Mouse (Mus musculus): Measurements from ENCODE around the gene Nfil3. TPM values are rescaled to one million over a fixed set of nuclear protein-coding genes. Genes with fewer than 3 reads are reported as not detected.

The Nfil3 gene
- polyA plus RNA-seq, 1 experiment = 16.8 TPM

DNA sequence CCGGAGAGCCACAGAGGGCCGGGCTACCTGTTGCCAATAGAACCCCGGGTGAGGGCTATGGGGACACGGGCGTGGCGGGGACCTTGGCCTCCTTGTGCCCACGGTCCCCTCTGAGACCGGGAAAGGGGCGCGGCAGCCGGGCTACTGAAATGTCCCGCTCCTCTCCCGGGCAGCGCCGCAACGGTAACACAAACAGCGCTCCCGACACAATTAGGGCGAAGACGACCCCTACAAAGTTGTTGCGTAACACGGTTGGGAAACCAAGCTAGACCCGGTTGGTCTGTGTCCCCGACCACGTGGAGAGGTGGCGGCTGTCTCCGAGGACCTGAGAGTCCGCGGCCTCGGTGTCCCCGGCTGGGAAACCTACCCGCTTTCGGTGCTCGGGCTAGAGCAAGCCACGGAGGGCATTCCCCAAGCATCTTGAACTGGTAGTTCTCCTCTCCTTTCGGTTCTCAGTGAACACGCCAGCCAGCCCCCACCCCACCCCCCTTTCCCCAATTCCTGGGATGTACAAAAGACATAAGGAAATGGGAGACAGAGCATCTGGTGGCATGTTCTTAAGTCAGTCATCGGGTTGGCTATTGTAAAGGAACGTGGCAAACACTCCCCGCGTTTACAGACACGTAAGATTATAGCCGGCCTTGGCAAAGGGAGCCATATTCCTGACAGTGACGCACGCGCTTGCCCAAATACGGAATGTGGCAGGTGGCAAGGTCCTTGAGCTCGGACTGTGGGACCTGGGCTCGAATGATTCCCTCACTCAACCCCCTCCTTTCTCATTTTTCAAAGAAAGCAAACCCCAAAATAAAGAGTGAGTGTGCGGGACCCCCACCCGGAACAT lies 788 bp upstream of the Nfil3 start:
- TF ChIP-seq POLR2A (IDR thresholded peaks at IDR 0.05; ENCODE audit: borderline replicate concordance, extremely low read depth, insufficient read depth, insufficient read length, poor library complexity, severe bottlenecking) (no peak), CTCF (IDR thresholded peaks at IDR 0.05; ENCODE audit: borderline replicate concordance, extremely low read depth, insufficient read depth, insufficient read length) (no peak)

DNA sequence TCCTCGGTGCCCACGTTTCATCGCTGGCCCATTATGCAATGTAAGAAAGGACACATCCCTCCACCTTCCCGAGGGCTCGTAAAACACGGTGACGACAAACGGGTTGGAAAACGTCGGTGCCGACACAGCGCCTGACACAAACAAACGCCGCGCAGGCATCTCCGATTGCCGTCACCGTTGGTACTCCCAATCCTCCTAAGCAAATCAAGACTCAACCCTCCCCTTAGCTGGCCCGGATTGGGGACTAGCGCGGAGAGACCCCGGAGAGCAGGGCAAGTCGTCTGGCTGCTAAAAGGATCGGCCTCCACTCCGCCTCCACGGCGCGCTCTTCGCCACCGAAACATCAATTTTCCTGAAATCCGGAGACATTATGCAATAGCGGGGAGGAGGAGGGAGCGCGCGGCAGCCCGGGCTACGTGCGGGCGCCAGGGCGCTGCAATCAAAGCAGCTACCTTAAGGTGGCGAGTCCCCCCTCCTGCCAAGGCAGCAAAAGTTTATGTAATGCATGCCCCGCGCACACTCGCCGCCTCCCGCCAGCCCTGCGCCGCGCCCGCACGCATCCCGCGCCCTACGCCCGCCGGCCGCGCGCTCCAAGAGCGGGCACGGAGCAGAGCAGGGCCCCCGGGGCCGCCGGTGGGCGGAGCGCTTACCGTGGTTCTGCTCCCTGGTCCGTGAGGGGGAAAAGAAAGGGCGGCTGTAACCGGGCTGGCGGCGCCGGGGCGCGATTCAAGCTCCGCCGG lies 492 bp downstream of the Nfil3 start:
- 0 out of 2 replicates have a peak, but pooled peaks have one; percentile 12 for TF ChIP-seq POLR2A (IDR thresholded peaks at IDR 0.05; ENCODE audit: borderline replicate concordance, extremely low read depth, insufficient read depth, insufficient read length, poor library complexity, severe bottlenecking)
- no peak; the same call in 1 of the 2 replicates for TF ChIP-seq CTCF (IDR thresholded peaks at IDR 0.05; ENCODE audit: borderline replicate concordance, extremely low read depth, insufficient read depth, insufficient read length)
- DNase-seq (ENCODE audit: low read depth) = peak; percentile 92

More for the DNA sequence above, 788 bp upstream of the Nfil3 start:
- peak; percentile 79 for DNase-seq (ENCODE audit: low read depth)

DNA sequence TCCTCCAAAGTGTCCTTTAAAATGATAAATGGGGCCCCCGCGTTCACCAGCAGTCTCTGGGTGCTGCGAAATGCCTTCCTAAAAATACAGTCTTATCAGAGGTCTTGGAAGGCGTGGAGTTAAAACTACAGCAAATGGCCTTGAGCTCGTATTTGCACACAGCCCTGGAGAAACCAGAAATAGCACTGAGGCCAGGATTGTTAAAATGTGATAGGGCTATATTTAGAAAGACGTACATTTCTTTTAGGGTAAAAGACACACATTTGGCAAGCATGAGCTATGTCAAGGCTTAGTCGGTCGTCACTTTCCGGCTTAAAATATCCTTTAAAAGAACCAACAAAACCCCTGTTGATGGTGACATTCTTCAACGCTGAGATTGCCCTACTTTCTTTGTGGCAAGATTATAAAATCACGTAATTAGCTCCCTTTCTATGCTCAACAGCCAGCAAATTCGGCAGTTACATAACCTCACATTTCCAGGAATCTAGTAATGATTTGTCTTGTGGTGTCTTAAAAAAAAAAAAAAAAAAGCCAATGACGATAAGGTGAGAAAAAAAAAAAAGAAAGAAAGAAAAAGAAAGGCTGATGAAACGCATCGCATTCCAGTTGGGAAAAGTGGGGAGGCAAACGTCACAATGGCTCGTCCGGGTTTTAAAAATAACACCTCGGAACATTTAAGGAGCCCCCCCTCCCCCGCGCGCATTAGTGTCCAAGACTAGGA lies 1.4 kb downstream of the Nfil3 start:
- TF ChIP-seq POLR2A (IDR thresholded peaks at IDR 0.05; ENCODE audit: borderline replicate concordance, extremely low read depth, insufficient read depth, insufficient read length, poor library complexity, severe bottlenecking) (no peak), CTCF (IDR thresholded peaks at IDR 0.05; ENCODE audit: borderline replicate concordance, extremely low read depth, insufficient read depth, insufficient read length) (no peak)
- DNase-seq (ENCODE audit: low read depth) = peak; percentile 54

DNA sequence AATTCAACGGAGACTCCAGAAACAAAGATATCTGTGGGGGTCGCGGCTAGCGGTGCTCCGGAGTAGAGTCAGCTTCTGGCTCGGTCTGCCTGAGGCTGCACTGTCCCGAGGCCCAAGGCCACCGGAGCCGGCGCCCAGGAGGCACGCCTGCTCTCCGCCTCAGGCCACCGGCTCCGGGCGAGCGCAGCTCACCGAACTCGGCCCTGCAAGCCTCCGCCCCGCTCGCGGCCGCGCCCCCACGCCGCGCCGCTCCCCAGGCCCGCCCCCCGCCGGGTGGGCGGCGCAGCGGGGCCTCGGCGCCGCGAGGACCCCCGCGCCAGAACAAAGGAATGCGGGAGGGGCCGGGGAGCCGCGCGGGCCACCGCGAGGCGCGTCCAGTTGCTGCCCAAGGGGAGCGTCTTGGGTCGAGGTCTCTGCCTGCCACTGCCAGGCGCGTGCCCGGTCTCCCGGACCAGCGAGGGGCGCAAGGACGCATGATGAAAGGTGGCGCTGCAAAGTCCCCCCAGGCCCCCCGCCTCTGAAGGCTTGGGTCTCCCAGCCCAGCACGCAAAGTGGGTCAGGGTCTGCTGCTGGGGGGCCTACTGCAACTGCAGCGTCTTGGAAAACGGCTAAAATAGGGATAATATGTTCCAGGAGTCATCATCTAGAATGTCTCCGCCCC lies 2.4 kb downstream of the Nfil3 start:
- TF ChIP-seq POLR2A (IDR thresholded peaks at IDR 0.05; ENCODE audit: borderline replicate concordance, extremely low read depth, insufficient read depth, insufficient read length, poor library complexity, severe bottlenecking) = peak; percentile 28; the same call in 1 of the 2 replicates
- TF ChIP-seq CTCF (IDR thresholded peaks at IDR 0.05; ENCODE audit: borderline replicate concordance, extremely low read depth, insufficient read depth, insufficient read length) = no peak
- peak; percentile 60 for DNase-seq (ENCODE audit: low read depth)

DNA sequence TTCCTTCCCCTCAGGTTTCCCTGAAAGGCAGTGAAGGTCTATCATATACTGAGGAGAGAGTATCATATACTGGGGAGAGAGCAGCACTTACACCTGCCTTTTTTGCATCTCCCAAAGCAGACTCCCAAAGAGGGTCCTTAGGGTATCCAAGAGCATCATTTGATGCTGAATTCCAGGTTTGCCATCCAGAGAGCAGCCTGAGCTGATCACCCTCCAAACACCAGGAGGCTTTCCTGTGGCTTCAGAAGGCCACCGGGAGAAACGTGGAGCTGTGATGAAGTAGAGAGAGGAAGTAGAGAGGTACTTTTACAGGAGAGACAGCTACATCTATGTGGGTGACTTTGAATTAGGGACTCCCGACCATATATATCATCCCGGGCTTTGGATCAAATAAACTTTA lies 3.1 kb downstream of the Nfil3 start:
- TF ChIP-seq CTCF (IDR thresholded peaks at IDR 0.05; ENCODE audit: borderline replicate concordance, extremely low read depth, insufficient read depth, insufficient read length) = no peak
- TF ChIP-seq POLR2A (IDR thresholded peaks at IDR 0.05; ENCODE audit: borderline replicate concordance, extremely low read depth, insufficient read depth, insufficient read length, poor library complexity, severe bottlenecking) = no peak
- DNase-seq (ENCODE audit: low read depth) = peak; percentile 9

DNA sequence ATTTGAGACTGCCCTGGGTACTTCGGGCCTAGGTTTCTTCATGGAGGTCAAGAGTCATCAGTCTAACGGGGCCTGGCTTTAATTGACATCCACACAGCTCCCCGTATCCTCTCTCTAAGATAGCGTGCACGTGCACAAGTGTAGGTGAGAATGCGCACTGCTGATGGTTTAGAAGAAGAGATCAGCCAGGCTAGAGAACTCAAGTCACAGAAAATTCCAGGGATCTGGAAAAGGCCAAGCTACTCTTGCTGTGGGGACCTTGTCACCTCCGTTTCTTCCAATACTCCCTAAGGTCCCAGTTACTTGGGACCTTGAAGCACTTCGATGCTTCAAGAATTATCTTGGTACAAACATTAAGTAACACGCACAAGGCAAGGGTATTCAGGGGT lies 3.7 kb downstream of the Nfil3 start:
- TF ChIP-seq CTCF (IDR thresholded peaks at IDR 0.05; ENCODE audit: borderline replicate concordance, extremely low read depth, insufficient read depth, insufficient read length) = no peak
- TF ChIP-seq POLR2A (IDR thresholded peaks at IDR 0.05; ENCODE audit: borderline replicate concordance, extremely low read depth, insufficient read depth, insufficient read length, poor library complexity, severe bottlenecking) = no peak
- no peak for DNase-seq (ENCODE audit: low read depth)

DNA sequence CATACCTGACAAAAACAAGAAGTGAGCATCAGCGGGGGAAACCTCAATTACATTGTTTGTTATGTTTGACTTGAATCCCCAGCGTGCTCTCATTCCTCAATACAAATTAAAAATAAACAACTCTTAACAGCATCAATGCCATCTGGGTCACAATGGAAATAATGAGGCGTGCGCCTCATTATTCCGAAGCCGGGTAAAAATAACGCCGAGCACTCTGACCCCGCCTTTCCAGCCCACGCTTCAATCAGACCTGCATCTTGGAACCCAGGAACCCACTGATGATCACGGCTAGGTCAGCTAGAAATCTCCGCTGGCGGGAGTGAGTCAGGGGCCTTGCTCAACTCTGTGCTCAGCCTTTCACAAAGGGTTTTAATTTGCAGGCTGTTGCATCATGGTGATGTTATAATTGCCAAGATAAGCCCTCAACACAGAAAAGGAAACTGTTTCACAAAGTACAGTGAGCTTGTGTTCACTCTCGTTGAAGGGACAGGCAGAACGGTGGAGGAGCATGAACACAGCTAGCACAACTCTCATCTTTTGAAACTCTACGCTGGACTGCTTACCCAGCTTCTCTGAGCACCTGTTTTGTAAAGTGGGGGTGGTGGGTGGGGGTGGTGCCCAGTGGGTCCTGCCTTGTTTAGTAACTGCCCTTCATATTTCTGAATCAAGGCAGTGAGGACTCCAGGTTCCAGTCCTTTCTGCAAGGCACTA lies 4.2 kb downstream of the Nfil3 start:
- TF ChIP-seq CTCF (IDR thresholded peaks at IDR 0.05; ENCODE audit: borderline replicate concordance, extremely low read depth, insufficient read depth, insufficient read length) (no peak), POLR2A (IDR thresholded peaks at IDR 0.05; ENCODE audit: borderline replicate concordance, extremely low read depth, insufficient read depth, insufficient read length, poor library complexity, severe bottlenecking) (no peak)
- peak; percentile 61 for DNase-seq (ENCODE audit: low read depth)

DNA sequence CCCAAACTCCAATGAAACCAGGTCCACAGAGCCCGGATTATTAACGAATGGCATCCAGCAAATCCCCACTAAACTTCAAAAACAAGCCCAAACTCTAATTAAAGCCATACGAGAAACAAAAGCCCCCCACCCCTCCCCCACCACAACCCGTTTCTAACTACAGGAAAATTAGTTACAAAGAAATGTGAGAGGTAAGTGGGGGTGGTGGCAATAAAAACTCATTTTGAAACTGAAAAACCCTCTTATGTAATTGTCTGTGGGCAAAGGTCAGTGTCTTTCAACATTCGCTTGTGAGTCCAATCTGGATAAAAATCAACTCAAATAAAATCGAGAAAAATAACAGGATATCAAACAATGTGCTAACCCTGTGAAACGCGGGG lies 4.8 kb downstream of the Nfil3 start:
- TF ChIP-seq CTCF (IDR thresholded peaks at IDR 0.05; ENCODE audit: borderline replicate concordance, extremely low read depth, insufficient read depth, insufficient read length) (no peak), POLR2A (IDR thresholded peaks at IDR 0.05; ENCODE audit: borderline replicate concordance, extremely low read depth, insufficient read depth, insufficient read length, poor library complexity, severe bottlenecking) (no peak)
- DNase-seq (ENCODE audit: low read depth) = peak; percentile 54

DNA sequence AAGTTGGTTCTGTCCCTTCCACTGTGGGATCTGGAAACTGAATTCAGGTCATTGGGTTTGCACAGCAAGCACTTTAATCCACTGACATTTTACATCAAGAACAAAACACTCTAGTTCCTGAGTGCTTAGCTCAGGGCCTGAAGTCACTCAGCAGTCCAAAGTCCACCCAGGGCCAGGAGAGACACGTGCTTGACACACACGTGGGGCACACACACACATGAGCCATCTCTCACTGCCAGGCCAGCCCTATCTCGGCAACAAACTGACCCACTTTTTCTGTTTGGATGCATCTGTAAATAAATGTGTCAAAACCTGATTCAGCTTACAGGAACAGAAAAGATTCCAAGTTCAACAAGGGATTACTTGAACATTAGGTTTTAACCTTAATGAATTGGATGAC lies 6.2 kb downstream of the Nfil3 start:
- no peak for DNase-seq (ENCODE audit: low read depth)
- TF ChIP-seq POLR2A (IDR thresholded peaks at IDR 0.05; ENCODE audit: borderline replicate concordance, extremely low read depth, insufficient read depth, insufficient read length, poor library complexity, severe bottlenecking) (no peak), CTCF (IDR thresholded peaks at IDR 0.05; ENCODE audit: borderline replicate concordance, extremely low read depth, insufficient read depth, insufficient read length) (no peak)

DNA sequence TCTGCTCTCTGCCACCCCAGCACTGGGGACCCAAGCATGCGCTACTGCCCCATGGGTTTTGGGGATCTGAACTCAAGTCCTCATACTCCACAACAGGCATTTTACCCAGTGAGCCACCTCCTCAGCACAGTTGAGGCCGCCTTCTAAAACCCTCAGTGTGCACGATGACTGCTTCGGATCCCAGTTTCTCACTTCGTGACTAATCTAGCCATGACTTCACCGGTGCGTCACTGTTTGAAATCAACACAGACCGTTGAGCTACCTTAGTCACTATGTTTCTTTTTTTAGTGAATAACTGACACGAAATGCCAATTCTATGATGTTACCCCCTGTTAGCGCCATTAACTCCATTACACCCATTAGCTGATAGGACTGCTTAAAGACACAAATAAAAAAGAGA lies 7.4 kb downstream of the Nfil3 start:
- TF ChIP-seq POLR2A (IDR thresholded peaks at IDR 0.05; ENCODE audit: borderline replicate concordance, extremely low read depth, insufficient read depth, insufficient read length, poor library complexity, severe bottlenecking) (no peak), CTCF (IDR thresholded peaks at IDR 0.05; ENCODE audit: borderline replicate concordance, extremely low read depth, insufficient read depth, insufficient read length) (no peak)
- no peak for DNase-seq (ENCODE audit: low read depth)
